Mouse (Mus musculus) embryonic fibroblast, embryonic 13.5 days (primary cell): Measurements from ENCODE around the gene B4galt1. TPM values are rescaled to one million over a fixed set of nuclear protein-coding genes. Genes with fewer than 3 reads are reported as not detected.

Experiments used
- H3K27ac ChIP-seq: 2 replicates; pipeline ENCODE4 v1.5.1; 2012; ENCODE audit warnings: low read length, control low read depth, inconsistent platforms; ENCODE audit not compliant: insufficient read depth
- H3K4me1 ChIP-seq: 2 replicates; pipeline ENCODE4 v1.6.1; 2011; ENCODE audit warnings: low read length; ENCODE audit not compliant: control insufficient read depth, insufficient read depth
- H3K4me3 ChIP-seq: 2 replicates; pipeline ENCODE4 v1.5.1; 2011; ENCODE audit warnings: mild to moderate bottlenecking, control low read depth, low read length; ENCODE audit not compliant: insufficient read depth
- CTCF ChIP-seq: IDR thresholded peaks from 2 replicates; pipeline ENCODE4 v1.5.1; 2011; ENCODE audit warnings: mild to moderate bottlenecking, control low read depth, low read length, moderate library complexity, borderline replicate concordance; ENCODE audit not compliant: insufficient read depth
- POLR2A ChIP-seq: IDR thresholded peaks from 2 replicates; pipeline ENCODE4 v1.6.1; 2011; ENCODE audit warnings: low read depth, mild to moderate bottlenecking, control low read depth, low read length, moderate library complexity
- polyA plus RNA-seq: library from polyadenylated mRNA; stranded (reverse); fragments of >200 nt; gene quantifications from 2 replicates; pipeline ENCODE4 v1.2.4, GENCODE M21; 2011; ENCODE audit warnings: low read depth; ENCODE audit not compliant: missing spikeins, insufficient read length

Gene B4galt1
- polyA plus RNA-seq, 1 experiment = 103 TPM

- TF ChIP-seq CTCF (no peak), POLR2A (no peak)
- Histone ChIP-seq H3K4me3 (no peak overlapping the region), H3K27ac (no peak overlapping the region), H3K4me1 (peaks cover 6% of the 10 kb centered on the region; the same call in 1 of the 2 replicates)
Measured at GRCm38 (mm10) chr4:40833381-40834231, 20.2 kb downstream of the B4galt1 start.

- H3K27ac ChIP-seq = no peak overlapping the region
Measured at GRCm38 (mm10) chr4:40830530-40830929, 23.3 kb downstream of the B4galt1 start.

GRCm38 (mm10) chr4:40829654-40830400 is 24.0 kb downstream of the B4galt1 start:
- Histone ChIP-seq H3K27ac (no peak overlapping the region), H3K4me3 (no peak overlapping the region), H3K4me1 (no peaks in the 10 kb centered on the region)
- TF ChIP-seq CTCF (no peak), POLR2A (no peak)

More at GRCm38 (mm10) chr4:40830530-40830929, 23.3 kb downstream of the B4galt1 start:
- Histone ChIP-seq H3K4me3 (no peak overlapping the region), H3K4me1 (no peaks in the 10 kb centered on the region)
- TF ChIP-seq CTCF = no peak
- TF ChIP-seq POLR2A = no peak

- H3K27ac ChIP-seq = no peak overlapping the region
- no peaks in the 10 kb centered on the region for H3K4me1 ChIP-seq
- TF ChIP-seq CTCF = no peak
- TF ChIP-seq POLR2A = no peak
- H3K4me3 ChIP-seq = no peak overlapping the region
Measured at GRCm38 (mm10) chr4:40828910-40829309, 24.9 kb downstream of the B4galt1 start.

- Histone ChIP-seq H3K27ac (no peak overlapping the region), H3K4me1 (no peaks in the 10 kb centered on the region), H3K4me3 (no peak overlapping the region)
- no peak for TF ChIP-seq POLR2A
- no peak for TF ChIP-seq CTCF
Measured at GRCm38 (mm10) chr4:40827926-40828325, 25.9 kb downstream of the B4galt1 start.

GRCm38 (mm10) chr4:40826810-40827209 is 27.0 kb downstream of the B4galt1 start:
- no peak overlapping the region for H3K27ac ChIP-seq
- no peak overlapping the region for H3K4me3 ChIP-seq
- H3K4me1 ChIP-seq = 0 out of 2 replicates have a peak, but pooled peaks cover under 1% of the 10 kb centered on the region
- TF ChIP-seq CTCF (no peak), POLR2A (no peak)

- no peak overlapping the region for H3K4me3 ChIP-seq
- 0 out of 2 replicates have a peak, but pooled peaks cover 8% of the 10 kb centered on the region for H3K4me1 ChIP-seq
- no peak overlapping the region for H3K27ac ChIP-seq
- no peak for TF ChIP-seq POLR2A
- TF ChIP-seq CTCF = no peak
Measured at GRCm38 (mm10) chr4:40825981-40826380, 27.8 kb downstream of the B4galt1 start.

GRCm38 (mm10) chr4:40825146-40825545 is 28.7 kb downstream of the B4galt1 start:
- Histone ChIP-seq H3K27ac (no peak overlapping the region), H3K4me3 (no peak overlapping the region), H3K4me1 (0 out of 2 replicates have a peak, but pooled peaks cover 8% of the 10 kb centered on the region)
- TF ChIP-seq POLR2A (no peak), CTCF (no peak)

- Histone ChIP-seq H3K27ac (no peak overlapping the region), H3K4me3 (no peak overlapping the region), H3K4me1 (0 out of 2 replicates have a peak, but pooled peaks cover 8% of the 10 kb centered on the region)
- TF ChIP-seq POLR2A (no peak), CTCF (no peak)
Measured at GRCm38 (mm10) chr4:40824505-40824904, 29.3 kb downstream of the B4galt1 start.

- no peak for TF ChIP-seq POLR2A
- no peak for TF ChIP-seq CTCF
- Histone ChIP-seq H3K27ac (no peak overlapping the region), H3K4me3 (no peak overlapping the region), H3K4me1 (0 out of 2 replicates have a peak, but pooled peaks cover 8% of the 10 kb centered on the region)
Measured at GRCm38 (mm10) chr4:40823664-40824063, 30.1 kb downstream of the B4galt1 start.
